Mouse (Mus musculus): Measurements from ENCODE around the gene Slc2a8. TPM values are rescaled to one million over a fixed set of nuclear protein-coding genes. Genes with fewer than 3 reads are reported as not detected.

The Slc2a8 gene
- total RNA-seq (2023; ENCODE audit: inconsistent age): 5.7 to 12.4 TPM (median 6.3 TPM) in 4 replicates

DNA sequence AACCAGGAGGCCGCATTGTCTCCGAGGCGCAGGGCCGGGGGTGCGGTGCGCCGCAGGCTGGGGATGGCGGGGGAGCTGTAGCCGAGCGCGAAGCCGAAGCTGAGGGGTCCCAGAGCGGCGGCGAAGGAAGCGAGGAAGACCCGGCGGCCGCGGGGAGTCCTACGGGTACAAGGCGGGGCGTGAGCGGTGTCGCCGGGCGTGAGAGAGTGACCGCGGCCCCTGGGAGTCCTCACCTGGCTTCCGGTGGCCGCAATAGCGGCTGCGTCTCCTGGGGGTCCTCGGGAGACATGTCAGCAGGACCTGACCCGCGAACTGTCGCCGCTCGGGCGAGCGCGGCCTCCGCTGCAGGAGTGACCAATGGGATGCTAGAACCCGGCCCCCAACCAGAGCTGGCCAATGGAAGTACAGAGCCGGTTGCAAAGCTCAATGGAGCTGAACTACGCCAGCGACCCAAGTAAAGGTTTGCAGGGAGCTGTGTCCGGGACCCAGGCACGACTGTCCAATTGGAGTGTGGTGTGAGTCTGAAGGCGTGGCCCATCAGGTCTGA is at the start of gene Slc2a8:
Gene Slc2a8, minus strand, starts transcription at position 359 of the 547 bp plus-strand sequence.

DNA sequence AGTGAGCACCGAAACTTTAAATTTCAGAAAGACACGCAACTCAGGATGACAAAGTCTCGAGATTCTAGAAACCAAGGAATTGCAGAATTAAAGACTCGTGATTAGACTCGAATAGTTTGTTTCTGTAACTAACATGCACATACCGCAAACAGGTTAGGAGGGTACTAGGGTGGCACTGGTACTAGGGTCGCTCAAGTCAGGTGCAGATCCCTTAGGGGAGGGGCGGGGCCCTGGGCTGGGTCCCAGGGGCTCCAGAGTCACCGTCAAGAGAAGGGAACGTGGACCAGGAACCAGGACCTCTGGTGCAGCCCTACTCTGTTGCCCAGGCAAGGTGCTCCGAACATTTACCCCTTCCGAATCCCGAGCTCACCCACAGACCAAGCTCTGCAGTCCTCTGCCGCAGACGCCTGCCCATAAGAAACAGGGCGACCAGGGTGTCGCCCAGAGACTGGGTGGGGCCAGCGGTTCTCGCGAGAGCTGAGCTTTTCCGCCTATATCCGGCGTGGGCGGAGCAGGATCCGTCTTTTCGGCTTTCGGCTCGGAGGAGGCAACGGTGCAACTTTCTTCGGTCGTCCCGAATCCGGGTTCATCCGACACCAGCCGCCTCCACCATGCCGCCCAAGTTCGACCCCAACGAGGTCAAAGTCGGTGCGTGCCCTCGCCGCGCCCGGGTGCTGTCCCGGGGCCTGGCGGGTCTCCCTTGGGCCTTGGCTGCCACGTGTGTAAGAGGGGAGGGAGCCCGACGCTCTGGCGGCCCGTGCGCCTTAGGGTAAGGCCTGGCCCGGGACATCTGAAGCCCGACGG is 20.5 kb downstream of the Slc2a8 start, which contains the start of the genes Rpl12 and Lrsam1:
Gene Rpl12, plus strand, starts transcription at position 368 of the 804 bp plus-strand sequence.
Gene Lrsam1, minus strand, starts transcription at position 423 of the 804 bp plus-strand sequence.

Other genes with a start within 250 kb of the Slc2a8 start
- not detected in 4 replicates for gene 6330409D20Rik, start 241.1 kb downstream of the Slc2a8 start, total RNA-seq (2023; ENCODE audit: inconsistent age)
- gene Tor2a, start 224.8 kb downstream of the Slc2a8 start, total RNA-seq (2023; ENCODE audit: inconsistent age): 31.3 to 39.1 TPM (median 34.5 TPM) in 4 replicates
- gene Ttc16, start 206.4 kb downstream of the Slc2a8 start, total RNA-seq (2023; ENCODE audit: inconsistent age): 0.24 to 0.61 TPM in 2 of 4 replicates, not detected in the others
- 2.5 to 7.2 TPM (median 3.3 TPM) in 4 replicates for gene Ptrh1, start 206.3 kb downstream of the Slc2a8 start, total RNA-seq (2023; ENCODE audit: inconsistent age)
- gene Cfap157, start 197.7 kb downstream of the Slc2a8 start, total RNA-seq (2023; ENCODE audit: inconsistent age): 0.32 TPM in 1 of 4 replicates, not detected in the others
- gene Stxbp1, start 134.8 kb downstream of the Slc2a8 start, total RNA-seq (2023; ENCODE audit: inconsistent age): 3.9 to 5.8 TPM (median 5.1 TPM) in 4 replicates
- 1.4 to 2.3 TPM (median 1.9 TPM) in 4 replicates for gene Fam129b, start 106.0 kb downstream of the Slc2a8 start, total RNA-seq (2023; ENCODE audit: inconsistent age)
- 883 to 1,046 TPM (median 954 TPM) in 4 replicates for gene Rpl12, start 20.5 kb downstream of the Slc2a8 start, total RNA-seq (2023; ENCODE audit: inconsistent age)
- 13.4 to 23.0 TPM (median 18.7 TPM) in 4 replicates for gene Lrsam1, start 20.5 kb downstream of the Slc2a8 start, total RNA-seq (2023; ENCODE audit: inconsistent age)
- 0.18 to 2.2 TPM (median 0.45 TPM) in 3 of 4 replicates, not detected in the other for gene Garnl3, start 149.6 kb upstream of the Slc2a8 start, total RNA-seq (2023; ENCODE audit: inconsistent age)
- gene Angptl2, start 234.0 kb upstream of the Slc2a8 start, total RNA-seq (2023; ENCODE audit: inconsistent age): not detected in 4 replicates